8 mouse cellular contexts compared by ENCODE assay signal in genomic region chr5:125893864-125894263, GRCm38 (mm10).
"Had no signal": no experiment of that assay in that cellular context is flagged by ENCODE, and none has a peak within 500 bp of the region (broad histone marks: within the 10 kb centered on the region; RNA-seq: fewer than 3 reads in every experiment).

No protein-coding gene starts in this region.

- DNase-seq: liver, postnatal 0 days; lung, adult 2 months; lung, postnatal 14 days; lung, postnatal 36 days; right cerebral cortex, postnatal 14 days; thymus, adult 18-20 months; thymus, postnatal 14 days; thymus, postnatal 36 days had no signal
